Mouse (Mus musculus) olfactory bulb, adult 2 months (tissue): Measurements from ENCODE around the gene Hspa12b. TPM values are rescaled to one million over a fixed set of nuclear protein-coding genes. Genes with fewer than 3 reads are reported as not detected.

ENCODE experiments used
- H3K27ac ChIP-seq: fragments of 200-500 bp; 2 replicates; pipeline ENCODE4 v1.5.1; 2012; ENCODE audit warnings: low read depth, low read length; ENCODE audit not compliant: insufficient read depth
- H3K4me1 ChIP-seq: fragments of 200-500 bp; 2 replicates; pipeline ENCODE4 v1.6.1; 2012; ENCODE audit warnings: low read length; ENCODE audit not compliant: control insufficient read depth, insufficient read depth
- H3K4me3 ChIP-seq: fragments of 200-500 bp; 2 replicates; pipeline ENCODE4 v1.5.1; 2012; ENCODE audit warnings: mild to moderate bottlenecking, low read depth, low read length, moderate library complexity; ENCODE audit not compliant: insufficient read depth
- CTCF ChIP-seq: fragments of 200-500 bp; IDR thresholded peaks from 2 replicates; pipeline ENCODE4 v1.5.1; 2012; ENCODE audit warnings: low read depth, mild to moderate bottlenecking, low read length, moderate library complexity; ENCODE audit not compliant: insufficient read depth
- POLR2A ChIP-seq: fragments of 200-500 bp; IDR thresholded peaks from 2 replicates; pipeline ENCODE4 v1.6.1; 2012; ENCODE audit warnings: mild to moderate bottlenecking, low read depth, low read length, moderate library complexity; ENCODE audit not compliant: insufficient read depth
- WGBS: fragments of 180-500 bp; shearing (Covaris S2); methylation state at CpG from one replicate; pipeline ENCODE4 v1.1.7; 2018; 5-methylcytosine and 5-hydroxymethylcytosine counted together
- polyA plus RNA-seq: library from polyadenylated mRNA; stranded (reverse); fragments of >200 nt; gene quantifications from 2 replicates; pipeline ENCODE4 v1.2.4, GENCODE M21; 2012; ENCODE audit warnings: low replicate concordance; ENCODE audit not compliant: missing spikeins, insufficient read depth, insufficient read length

Gene Hspa12b
- polyA plus RNA-seq, 1 experiment, result not detected

GRCm38 (mm10) chr2:131143007-131143780, 16.1 kb downstream of the Hspa12b start:
- H3K27ac ChIP-seq, result no peak overlapping the region
- WGBS, result 78% methylated on average over 22 of the region's 22 CpGs
- peaks cover 7% of the 10 kb centered on the region; the same call in 1 of the 2 replicates for H3K4me1 ChIP-seq
- H3K4me3 ChIP-seq, result no peak overlapping the region
- TF ChIP-seq POLR2A (no peak), CTCF (no peak)

GRCm38 (mm10) chr2:131145121-131145520, 18.0 kb downstream of the Hspa12b start:
- peaks cover 7% of the 10 kb centered on the region; the same call in 1 of the 2 replicates for H3K4me1 ChIP-seq
- WGBS, result 82% methylated on average over 13 of the region's 13 CpGs
- no peak overlapping the region for H3K27ac ChIP-seq
- no peak overlapping the region for H3K4me3 ChIP-seq
- no peak for TF ChIP-seq CTCF
- no peak for TF ChIP-seq POLR2A

GRCm38 (mm10) chr2:131145536-131145935, 18.5 kb downstream of the Hspa12b start:
- 93% methylated on average over 2 of the region's 2 CpGs for WGBS
- Histone ChIP-seq H3K4me3 (no peak overlapping the region), H3K27ac (no peak overlapping the region), H3K4me1 (peaks cover 7% of the 10 kb centered on the region; the same call in 1 of the 2 replicates)
- TF ChIP-seq POLR2A, result no peak
- no peak for TF ChIP-seq CTCF

GRCm38 (mm10) chr2:131146193-131147042, 19.3 kb downstream of the Hspa12b start:
- Histone ChIP-seq H3K4me1 (peaks cover 7% of the 10 kb centered on the region; the same call in 1 of the 2 replicates), H3K27ac (no peak overlapping the region), H3K4me3 (no peak overlapping the region)
- no peak for TF ChIP-seq CTCF
- no peak for TF ChIP-seq POLR2A
- 89% methylated on average over 21 of the region's 21 CpGs for WGBS

- peaks cover 7% of the 10 kb centered on the region; the same call in 1 of the 2 replicates for H3K4me1 ChIP-seq
- TF ChIP-seq POLR2A, result no peak
- TF ChIP-seq CTCF, result no peak
- H3K27ac ChIP-seq, result no peak overlapping the region
- H3K4me3 ChIP-seq, result no peak overlapping the region
- WGBS, result 96% methylated on average over 8 of the region's 8 CpGs
Measured at GRCm38 (mm10) chr2:131147043-131147365, 19.9 kb downstream of the Hspa12b start.

- Histone ChIP-seq H3K4me3 (no peak overlapping the region), H3K4me1 (no peaks in the 10 kb centered on the region), H3K27ac (no peak overlapping the region)
- TF ChIP-seq CTCF (no peak), POLR2A (no peak)
- 93% methylated on average over 8 of the region's 8 CpGs for WGBS
Measured at GRCm38 (mm10) chr2:131148353-131149253, 21.5 kb downstream of the Hspa12b start.

GRCm38 (mm10) chr2:131149254-131149578, 22.1 kb downstream of the Hspa12b start:
- Histone ChIP-seq H3K27ac (no peak overlapping the region), H3K4me1 (no peaks in the 10 kb centered on the region), H3K4me3 (no peak overlapping the region)
- WGBS, result 95% methylated on average over 3 of the region's 3 CpGs
- TF ChIP-seq POLR2A (no peak), CTCF (no peak)

- no peak overlapping the region for H3K4me3 ChIP-seq
- no peak for TF ChIP-seq CTCF
- no peak for TF ChIP-seq POLR2A
- H3K27ac ChIP-seq, result no peak overlapping the region
- 92% methylated on average over 7 of the region's 7 CpGs for WGBS
- no peaks in the 10 kb centered on the region for H3K4me1 ChIP-seq
Measured at GRCm38 (mm10) chr2:131152166-131152730, 25.2 kb downstream of the Hspa12b start.
